Mouse (Mus musculus) cerebellum, postnatal 10 days (tissue): ENCODE data around the gene Nisch.
A peak's percentile ranks its signal among the peaks of the same experiment; 100 is the strongest.

Experiments
- DNase-seq, 2 experiments: peaks; one replicate each; pipeline ENCODE4 v3.0.0; 2021; ENCODE audit warnings: mixed read lengths in 2 of 2

The Nisch gene

DNA sequence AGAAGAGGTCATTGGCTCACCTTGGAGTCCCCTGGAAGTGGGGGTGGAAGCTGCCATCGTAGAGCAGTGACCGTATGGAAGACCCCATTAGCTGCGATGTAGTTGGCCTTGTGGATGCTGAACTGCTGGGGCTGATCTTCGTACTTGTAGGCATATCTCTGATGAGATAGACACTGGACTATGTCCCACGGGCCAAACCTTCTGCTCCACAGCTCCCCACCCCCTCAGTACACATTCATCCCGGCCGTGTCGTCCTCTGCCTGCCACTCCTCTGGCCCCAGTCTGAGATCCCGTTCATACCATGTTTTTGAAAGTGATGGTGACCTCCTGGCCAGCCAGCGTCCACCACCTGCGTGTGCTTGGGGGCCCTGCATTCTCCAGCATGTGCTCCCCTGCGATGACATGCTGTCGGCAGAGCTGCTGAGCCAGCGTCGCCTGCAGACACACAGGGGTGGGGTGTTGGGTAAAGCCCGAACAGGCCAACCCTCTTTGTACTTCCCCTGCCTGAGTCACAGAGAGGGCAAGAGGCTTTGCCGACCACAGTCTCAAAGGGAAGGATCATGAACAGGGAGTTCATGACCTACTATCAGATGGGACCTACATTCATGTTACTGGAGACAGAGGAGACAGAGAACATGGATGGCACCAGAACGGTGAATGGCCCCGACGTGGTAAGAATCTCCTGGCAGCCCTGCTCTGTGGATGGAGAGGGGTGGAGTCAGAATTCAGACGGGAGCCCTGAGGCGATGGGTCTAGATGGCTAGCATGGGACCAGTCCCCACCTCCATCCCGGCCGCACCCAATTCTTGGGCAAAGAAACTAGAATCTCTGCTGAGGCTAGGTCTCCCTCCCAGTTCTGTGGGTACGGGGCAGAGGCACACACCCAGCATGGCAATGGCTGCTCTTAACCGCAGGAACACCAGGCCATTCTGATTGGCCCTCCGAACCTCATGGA lies 56.3 kb downstream of the Nisch start:
- no peak for DNase-seq

DNA sequence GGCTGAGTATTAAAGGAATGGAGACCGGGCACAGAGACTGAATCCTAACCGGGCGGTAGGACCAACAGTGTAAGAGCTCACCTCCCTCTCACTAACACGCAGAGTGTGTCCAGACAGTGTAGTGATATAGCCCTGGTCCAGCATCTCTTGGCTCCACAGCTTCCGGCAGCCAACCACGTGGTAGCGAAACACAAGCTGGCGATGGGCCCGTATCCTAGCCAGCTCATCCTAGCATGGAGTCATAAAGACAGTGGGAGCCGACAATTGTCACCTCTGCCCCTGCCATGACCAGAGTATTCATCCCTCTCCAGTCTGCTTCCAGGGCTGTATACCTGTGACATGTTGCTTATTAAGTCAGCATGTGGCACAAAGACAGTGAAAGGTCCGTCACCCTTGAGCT lies 71.1 kb downstream of the Nisch start:
- peak; percentile 65 to 66 for DNase-seq

GRCm38 (mm10) chr14:31141011-31141410 lies 75.7 kb downstream of the Nisch start:
- DNase-seq, result peak in 1 of 2 experiments; percentile 7

DNA sequence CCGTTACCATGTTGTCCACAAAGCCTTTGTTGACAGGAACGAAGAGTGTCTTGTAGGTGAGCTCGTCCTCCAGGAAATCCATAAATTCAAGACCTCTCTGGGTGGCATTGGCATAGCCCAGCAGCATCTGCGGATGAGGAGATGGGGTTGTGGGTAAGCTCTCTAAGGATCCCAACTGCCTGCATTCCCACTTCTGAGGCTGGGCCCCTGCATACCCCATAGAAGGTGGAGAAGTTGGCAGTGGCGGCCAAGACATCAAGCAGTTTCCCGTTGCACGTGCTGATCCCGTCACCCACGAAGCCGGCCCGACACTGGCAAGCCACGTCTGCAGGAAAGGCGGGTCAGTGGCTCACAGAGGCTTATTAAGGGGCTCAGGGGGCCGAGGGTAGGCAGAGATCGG lies 76.6 kb downstream of the Nisch start:
- DNase-seq, result peak in 1 of 2 experiments; percentile 7

- DNase-seq, result peak in 1 of 2 experiments; percentile 19
Measured at GRCm38 (mm10) chr14:31139666-31140065, 77.1 kb downstream of the Nisch start.

- no peak for DNase-seq
Measured at GRCm38 (mm10) chr14:31138897-31139429, 77.8 kb downstream of the Nisch start.

- peak; percentile 41 to 45 for DNase-seq
Measured at GRCm38 (mm10) chr14:31138219-31138896, 78.4 kb downstream of the Nisch start.

- DNase-seq, result peak in 1 of 2 experiments; percentile 30
Measured at GRCm38 (mm10) chr14:31137791-31138190, 79.0 kb downstream of the Nisch start.

GRCm38 (mm10) chr14:31137281-31137595 lies 79.5 kb downstream of the Nisch start:
- no peak for DNase-seq

GRCm38 (mm10) chr14:31136411-31137280 lies 80.1 kb downstream of the Nisch start:
- DNase-seq, result peak; percentile 68 to 73

- peak in 1 of 2 experiments; percentile 24 for DNase-seq
Measured at GRCm38 (mm10) chr14:31135495-31136410, 81.0 kb downstream of the Nisch start.

DNA sequence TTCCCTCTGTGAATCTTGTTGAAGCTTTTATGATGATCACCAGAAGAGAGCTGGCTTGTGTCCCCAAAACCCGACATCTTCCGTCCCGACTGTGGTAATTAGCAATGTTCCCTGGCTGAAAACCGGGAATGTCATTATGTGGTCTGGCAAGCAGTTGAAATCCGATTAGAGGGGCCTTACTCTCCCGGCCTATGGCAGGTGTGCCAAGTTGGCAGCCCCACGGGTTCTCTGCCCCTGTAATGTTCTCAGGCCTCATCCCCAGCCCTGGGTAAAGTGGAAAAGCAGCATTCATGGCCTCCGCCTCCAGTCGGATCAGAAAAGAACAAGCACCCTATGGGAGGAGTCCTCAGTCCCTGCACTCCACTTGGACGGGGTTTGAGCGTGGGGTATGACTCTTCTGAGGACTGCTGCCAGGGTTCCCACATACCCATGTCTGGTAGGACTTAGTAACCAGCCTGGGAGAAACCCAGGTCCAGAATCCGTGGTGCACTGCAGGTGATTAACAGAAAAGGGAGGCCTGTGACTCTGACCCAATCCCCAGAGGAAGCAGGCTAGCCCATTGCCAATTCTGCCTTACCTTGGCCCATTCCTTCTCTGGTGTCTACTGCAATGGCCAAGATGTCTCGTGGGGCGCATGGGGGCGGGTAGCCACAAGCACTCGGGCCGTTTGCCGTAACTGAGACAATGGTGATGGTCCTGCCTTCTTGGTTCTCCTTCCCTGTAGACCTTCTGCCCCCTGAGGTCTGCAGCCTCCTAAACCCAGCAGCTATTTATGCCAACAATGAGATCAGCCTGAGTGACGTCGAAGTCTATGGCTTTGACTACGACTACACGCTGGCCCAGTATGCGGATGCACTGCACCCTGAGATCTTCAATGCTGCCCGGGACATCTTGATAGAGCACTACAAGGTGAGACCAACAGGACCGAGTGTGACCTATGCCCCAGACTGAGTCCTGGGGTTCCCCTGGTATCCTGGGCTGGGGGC lies 82.4 kb downstream of the Nisch start:
- DNase-seq, result peak; percentile 84 to 92

DNA sequence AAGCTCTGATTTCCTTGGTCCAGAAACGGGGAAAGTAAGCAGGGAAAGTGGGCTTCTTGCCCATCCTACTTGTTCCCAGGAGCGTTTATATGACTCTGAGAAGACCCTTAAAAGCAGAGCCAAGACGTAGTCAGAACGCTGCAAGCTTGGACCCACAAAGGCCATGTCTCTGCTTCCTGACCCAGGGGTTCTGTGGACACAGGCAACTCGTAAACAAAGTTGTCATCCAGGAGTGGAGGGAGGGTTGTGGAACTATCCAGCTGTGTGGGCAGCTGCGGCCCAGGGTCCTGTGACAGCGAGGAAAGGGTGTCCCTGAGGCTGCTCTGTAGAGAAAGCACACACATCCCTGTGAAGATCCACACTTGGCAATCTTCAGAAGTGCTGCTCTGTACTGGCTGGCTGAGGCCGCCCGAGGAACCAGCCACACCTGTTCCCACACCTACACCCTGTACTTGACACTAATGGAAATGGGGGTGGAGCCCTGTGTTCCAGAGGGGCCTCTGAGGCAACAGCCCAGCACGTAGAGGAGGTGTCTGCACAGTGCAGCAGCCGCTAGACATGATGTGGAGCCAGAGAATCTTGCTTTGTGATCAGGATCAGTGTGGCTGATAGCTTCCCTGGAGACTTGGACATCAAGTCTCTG lies 83.6 kb downstream of the Nisch start:
- peak; percentile 34 to 51 for DNase-seq

GRCm38 (mm10) chr14:31132491-31132975 lies 84.2 kb downstream of the Nisch start:
- DNase-seq, result peak in 1 of 2 experiments; percentile 29

DNA sequence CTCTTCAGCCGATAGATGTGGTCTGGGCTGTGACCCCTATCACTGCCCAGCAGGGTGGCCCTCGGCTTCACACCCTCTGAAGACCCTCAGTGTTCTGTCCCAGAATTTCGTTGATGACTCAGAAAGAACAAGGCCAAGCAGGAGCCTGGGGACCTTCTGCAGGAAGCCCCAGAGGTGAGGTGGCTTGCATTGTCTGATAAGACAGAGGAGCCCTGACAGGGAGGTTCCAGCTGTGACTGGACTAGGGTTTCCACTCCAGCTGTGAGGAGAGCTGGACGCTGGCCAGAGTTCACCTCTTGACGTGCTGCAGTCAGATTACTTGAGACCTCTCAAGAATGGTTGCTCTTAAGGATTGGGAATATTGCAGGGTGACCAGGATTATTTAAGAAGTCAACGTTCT lies 84.7 kb downstream of the Nisch start:
- peak; percentile 61 to 67 for DNase-seq

DNA sequence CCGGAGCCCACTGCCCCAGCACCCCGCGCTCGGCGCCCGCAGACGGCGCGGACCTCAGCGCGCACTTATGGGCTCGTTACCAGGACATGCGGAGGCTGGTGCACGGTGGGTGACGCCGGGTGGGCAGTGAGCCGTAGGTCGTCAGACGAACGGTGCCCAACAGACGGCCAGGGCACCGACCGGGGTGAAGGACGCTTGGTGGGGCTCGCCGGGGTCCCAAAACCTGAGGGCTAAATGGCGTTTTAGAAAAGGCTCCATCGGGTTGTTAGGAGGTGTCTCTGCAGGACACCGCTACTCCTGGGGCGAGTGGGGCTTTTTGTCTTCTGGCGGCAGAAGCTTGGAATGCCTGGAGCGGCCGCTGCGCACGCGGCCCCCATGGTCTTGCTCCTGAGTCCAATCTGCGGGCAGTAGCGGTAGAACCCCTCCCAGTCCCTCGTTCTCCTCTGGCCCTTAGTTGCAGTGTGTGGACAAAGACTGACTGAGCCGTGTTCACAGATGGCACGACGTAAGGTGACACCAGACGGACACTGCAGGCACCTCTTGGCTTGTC lies 85.4 kb downstream of the Nisch start:
- DNase-seq, result peak; percentile 76

- DNase-seq, result peak; percentile 96 to 98
Measured at GRCm38 (mm10) chr14:31130236-31131220, 86.2 kb downstream of the Nisch start, which contains the start of gene Nt5dc2. TSS of gene Nt5dc2 (plus strand) at chr14:31131053.
